Mouse (Mus musculus) neural tube, embryonic 12.5 days (tissue): ENCODE results near the gene Olfr231. TPM values are rescaled to one million over a fixed set of nuclear protein-coding genes. Genes with fewer than 3 reads are reported as not detected.

Experiments used
- ATAC-seq: fragments of 200-750 bp; cut with Nextera tagmentation; 2 replicates; pipeline ENCODE4 v1.8.0; 2017; ENCODE audit warnings: low read depth, mild to moderate bottlenecking, moderate TSS enrichment, moderate library complexity; ENCODE audit not compliant: low FRiP score
- H3K27ac ChIP-seq: fragments of 300-500 bp; sonication (generic); 2 replicates; pipeline ENCODE4 v1.5.1; 2016
- H3K27me3 ChIP-seq: fragments of 300-500 bp; sonication (generic); replicated peaks from 2 replicates; pipeline ENCODE4 v1.6.1; 2016; ENCODE audit warnings: mild to moderate bottlenecking
- H3K36me3 ChIP-seq: fragments of 300-500 bp; sonication (generic); 2 replicates; pipeline ENCODE4 v1.6.1; 2016; ENCODE audit warnings: mild to moderate bottlenecking
- H3K4me1 ChIP-seq: fragments of 300-500 bp; sonication (generic); 2 replicates; pipeline ENCODE4 v1.6.1; 2016
- H3K4me2 ChIP-seq: fragments of 300-500 bp; sonication (generic); replicated peaks from 2 replicates; pipeline ENCODE4 v1.6.1; 2016; ENCODE audit warnings: mild to moderate bottlenecking
- H3K4me3 ChIP-seq: fragments of 300-500 bp; sonication (generic); 2 replicates; pipeline ENCODE4 v1.5.1; 2016
- H3K9ac ChIP-seq: fragments of 300-500 bp; sonication (generic); 2 replicates; pipeline ENCODE4 v1.6.1; 2016; ENCODE audit warnings: mild to moderate bottlenecking
- H3K9me3 ChIP-seq: fragments of 300-500 bp; sonication (generic); 2 replicates; pipeline ENCODE4 v1.6.1; 2016; ENCODE audit warnings: mild to moderate bottlenecking
- WGBS: fragments of 180-500 bp; shearing (Covaris S2); methylation state at CpG from one replicate; pipeline ENCODE4 v1.1.7; 2016; 5-methylcytosine and 5-hydroxymethylcytosine counted together
- polyA plus RNA-seq: library from polyadenylated mRNA; unstranded; fragments of >200 nt; fragmentation: Nextera tagmentation; extraction: Ambion mirVana; gene quantifications from 2 replicates; pipeline ENCODE4 v1.2.1, GENCODE M21; 2016

The Olfr231 gene
- not detected in 2 replicates for polyA plus RNA-seq

DNA sequence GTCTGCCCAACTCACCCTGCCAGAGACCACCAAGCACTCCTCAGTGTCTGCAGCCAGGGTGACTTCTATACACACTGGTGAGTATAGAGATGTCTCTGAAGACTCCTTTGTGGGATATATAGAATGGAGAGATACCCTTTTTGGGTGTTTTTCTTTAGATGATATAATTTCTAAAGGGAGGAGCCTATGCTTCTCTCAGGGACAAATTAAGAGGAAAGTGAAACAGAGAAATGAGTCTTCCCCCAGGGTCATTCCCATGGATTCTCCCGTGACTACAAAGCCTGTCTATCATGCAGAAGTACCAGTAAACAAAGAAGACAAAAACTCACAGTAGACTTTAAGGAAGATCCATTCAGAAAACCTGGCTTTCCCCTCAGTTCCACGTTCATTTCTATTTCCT is at the start of gene Olfr231:
TSS of gene Olfr231 (minus strand) at position 101 of the 400 bp plus-strand sequence.
- Histone ChIP-seq H3K9ac (no peak within 1 kb of the TSS), H3K4me1 (no peaks in the 10 kb centered on the region), H3K27me3 (no peaks in the 10 kb centered on the region), H3K9me3 (no peaks in the 10 kb centered on the region), H3K27ac (no peak within 1 kb of the TSS), H3K4me2 (no peak within 1 kb of the TSS), H3K4me3 (no peak within 1 kb of the TSS), H3K36me3 (no peaks in the 10 kb centered on the region)
- ATAC-seq, result no peak
- 53% methylated on average over 2 of the region's 2 CpGs for WGBS

- Histone ChIP-seq H3K4me1 (no peaks in the 10 kb centered on the region), H3K9ac (no peak overlapping the region), H3K36me3 (no peaks in the 10 kb centered on the region), H3K4me3 (no peak overlapping the region), H3K27me3 (no peaks in the 10 kb centered on the region), H3K9me3 (no peaks in the 10 kb centered on the region), H3K27ac (no peak overlapping the region), H3K4me2 (no peak overlapping the region)
- ATAC-seq, result no peak
Measured at GRCm38 (mm10) chr1:174169024-174169423, 48.1 kb upstream of the Olfr231 start.

DNA sequence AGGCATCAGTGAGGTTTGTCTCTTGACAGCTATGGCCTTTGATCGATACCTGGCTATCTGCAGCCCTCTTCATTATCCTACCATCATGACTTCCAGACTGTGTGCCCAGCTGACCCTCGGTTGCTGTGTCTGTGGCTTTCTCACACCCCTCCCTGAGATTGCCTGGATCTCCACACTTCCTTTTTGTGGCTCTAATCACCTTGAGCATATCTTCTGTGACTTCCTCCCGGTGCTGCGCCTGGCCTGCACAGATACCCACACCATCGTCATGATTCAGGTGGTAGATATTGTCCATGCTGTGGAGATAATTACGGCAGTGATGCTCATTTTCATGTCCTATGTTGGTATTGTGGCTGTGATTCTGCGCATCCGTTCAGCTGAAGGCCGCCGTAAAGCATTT is 38.1 kb upstream of the Olfr231 start:
- WGBS, result 93% methylated on average over 10 of the region's 10 CpGs

GRCm38 (mm10) chr1:174158512-174158911 is 37.5 kb upstream of the Olfr231 start:
- no peak for ATAC-seq
- 88% methylated on average over 1 of the region's 1 CpGs for WGBS
- Histone ChIP-seq H3K27me3 (no peaks in the 10 kb centered on the region), H3K4me2 (no peak overlapping the region), H3K27ac (no peak overlapping the region), H3K9me3 (no peaks in the 10 kb centered on the region), H3K4me3 (no peak overlapping the region), H3K36me3 (no peaks in the 10 kb centered on the region), H3K9ac (no peak overlapping the region), H3K4me1 (no peaks in the 10 kb centered on the region)

More for the DNA sequence above, 38.1 kb upstream of the Olfr231 start:
- no peaks in the 10 kb centered on the region for H3K4me1 ChIP-seq
- no peaks in the 10 kb centered on the region for H3K36me3 ChIP-seq
- H3K9me3 ChIP-seq, result no peaks in the 10 kb centered on the region
- no peak overlapping the region for H3K4me3 ChIP-seq
- no peak overlapping the region for H3K9ac ChIP-seq
- no peaks in the 10 kb centered on the region for H3K27me3 ChIP-seq
- H3K27ac ChIP-seq, result no peak overlapping the region
- ATAC-seq, result no peak
- H3K4me2 ChIP-seq, result no peak overlapping the region

GRCm38 (mm10) chr1:174157622-174158021 is 36.7 kb upstream of the Olfr231 start:
- no peak for ATAC-seq
- Histone ChIP-seq H3K27ac (no peak overlapping the region), H3K4me2 (no peak overlapping the region), H3K9ac (no peak overlapping the region), H3K9me3 (no peaks in the 10 kb centered on the region), H3K4me3 (no peak overlapping the region), H3K36me3 (no peaks in the 10 kb centered on the region), H3K27me3 (no peaks in the 10 kb centered on the region), H3K4me1 (no peaks in the 10 kb centered on the region)
- 92% methylated on average over 3 of the region's 3 CpGs for WGBS

DNA sequence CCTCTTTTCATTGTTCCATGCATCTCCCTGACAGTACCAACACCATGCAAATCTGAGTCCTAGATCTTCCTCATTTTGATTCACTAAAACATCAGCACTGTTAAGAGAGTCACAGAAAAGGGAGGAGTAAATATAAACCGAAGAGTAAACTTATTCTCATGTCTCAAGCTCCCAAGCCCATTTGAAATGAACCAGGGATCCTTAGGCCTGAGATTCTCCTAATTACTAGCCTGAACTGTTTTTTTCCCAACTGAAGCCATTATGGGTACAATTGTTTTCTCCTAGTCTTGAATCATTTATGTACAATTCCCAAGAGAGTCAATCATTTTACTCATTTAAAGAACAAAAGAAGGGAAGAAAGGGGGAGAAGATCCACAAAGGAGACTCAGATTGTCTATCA is 34.4 kb upstream of the Olfr231 start, which contains the start of gene Olfr420:
TSS of gene Olfr420 (plus strand) at position 301 of the 400 bp plus-strand sequence.
- Histone ChIP-seq H3K36me3 (no peaks in the 10 kb centered on the region), H3K4me2 (no peak within 1 kb of the TSS), H3K27me3 (no peaks in the 10 kb centered on the region), H3K9ac (no peak within 1 kb of the TSS), H3K4me3 (no peak within 1 kb of the TSS), H3K4me1 (no peaks in the 10 kb centered on the region), H3K27ac (no peak within 1 kb of the TSS), H3K9me3 (no peaks in the 10 kb centered on the region)
- WGBS, result 86% methylated on average over 1 of the region's 1 CpGs
- no peak for ATAC-seq

DNA sequence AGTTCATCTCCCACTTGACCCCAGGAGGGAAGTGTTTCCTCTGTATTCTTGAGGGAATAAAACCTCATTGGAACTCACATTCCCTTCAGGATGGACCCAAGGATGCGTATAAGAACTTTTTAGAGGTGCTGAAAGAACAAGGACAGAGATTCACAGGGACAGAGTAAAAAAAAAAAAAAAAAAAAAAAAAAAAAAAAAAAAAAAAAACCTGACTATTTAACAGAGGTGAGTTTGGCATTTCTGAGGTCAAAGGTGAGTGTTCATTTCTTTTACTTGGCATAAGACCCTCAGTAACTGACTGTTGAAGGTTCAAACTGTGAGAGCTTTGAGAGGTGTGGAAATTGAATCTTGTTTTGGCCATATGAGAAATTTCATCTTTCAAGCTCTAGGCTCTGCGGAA is 28.3 kb upstream of the Olfr231 start:
- Histone ChIP-seq H3K27ac (no peak overlapping the region), H3K9me3 (no peaks in the 10 kb centered on the region), H3K27me3 (no peaks in the 10 kb centered on the region), H3K4me2 (no peak overlapping the region), H3K9ac (no peak overlapping the region), H3K4me3 (no peak overlapping the region), H3K4me1 (no peaks in the 10 kb centered on the region), H3K36me3 (no peaks in the 10 kb centered on the region)
- 94% methylated on average over 2 of the region's 2 CpGs for WGBS
- ATAC-seq, result no peak

DNA sequence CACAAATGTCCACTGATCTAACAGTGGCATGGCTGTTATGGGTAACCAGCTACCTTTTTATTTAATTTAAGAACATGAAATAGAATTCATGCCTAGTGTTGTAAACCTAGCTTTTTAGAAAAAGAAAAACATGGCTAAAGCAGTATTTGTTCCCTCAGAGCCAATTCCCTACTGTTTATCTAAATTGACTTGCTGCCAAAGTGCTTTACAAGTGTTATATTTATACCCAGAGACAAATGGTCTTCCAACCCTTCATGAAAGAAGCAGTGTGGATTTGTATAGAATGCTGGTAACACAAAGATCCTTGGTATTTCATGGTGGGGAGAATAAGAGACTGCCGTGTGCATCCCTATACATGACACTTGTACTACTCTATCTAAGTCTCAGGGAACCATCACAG is 25.7 kb upstream of the Olfr231 start:
- ATAC-seq, result no peak
- H3K4me3 ChIP-seq, result no peak overlapping the region
- H3K27me3 ChIP-seq, result no peaks in the 10 kb centered on the region
- no peak overlapping the region for H3K4me2 ChIP-seq
- WGBS, result 84% methylated on average over 1 of the region's 1 CpGs
- no peaks in the 10 kb centered on the region for H3K4me1 ChIP-seq
- no peak overlapping the region for H3K27ac ChIP-seq
- H3K9ac ChIP-seq, result no peak overlapping the region
- H3K9me3 ChIP-seq, result no peaks in the 10 kb centered on the region
- H3K36me3 ChIP-seq, result no peaks in the 10 kb centered on the region

DNA sequence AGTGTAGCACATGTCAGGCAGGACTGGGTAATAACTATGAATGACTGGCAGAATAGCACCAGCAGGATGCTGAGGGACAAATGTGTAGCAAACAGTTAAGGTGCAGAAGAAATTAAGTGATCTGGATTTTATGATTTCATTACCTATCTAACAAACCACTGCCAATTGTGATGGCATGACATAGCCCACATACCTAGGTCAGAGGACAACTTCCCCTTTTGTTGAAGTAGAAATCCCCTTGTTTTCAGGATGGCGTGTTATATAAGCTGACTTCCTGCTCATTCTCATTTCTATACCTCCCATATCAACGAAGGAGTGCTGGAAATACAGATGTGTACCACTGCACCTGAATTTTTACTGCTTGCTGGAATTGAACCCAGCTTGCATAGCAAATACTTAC is 20.4 kb upstream of the Olfr231 start:
- no peaks in the 10 kb centered on the region for H3K4me1 ChIP-seq
- WGBS, result 79% methylated on average over 2 of the region's 2 CpGs
- H3K36me3 ChIP-seq, result no peaks in the 10 kb centered on the region
- H3K9me3 ChIP-seq, result no peaks in the 10 kb centered on the region
- no peaks in the 10 kb centered on the region for H3K27me3 ChIP-seq
- H3K4me2 ChIP-seq, result no peak overlapping the region
- no peak overlapping the region for H3K9ac ChIP-seq
- ATAC-seq, result no peak
- no peak overlapping the region for H3K4me3 ChIP-seq
- no peak overlapping the region for H3K27ac ChIP-seq

DNA sequence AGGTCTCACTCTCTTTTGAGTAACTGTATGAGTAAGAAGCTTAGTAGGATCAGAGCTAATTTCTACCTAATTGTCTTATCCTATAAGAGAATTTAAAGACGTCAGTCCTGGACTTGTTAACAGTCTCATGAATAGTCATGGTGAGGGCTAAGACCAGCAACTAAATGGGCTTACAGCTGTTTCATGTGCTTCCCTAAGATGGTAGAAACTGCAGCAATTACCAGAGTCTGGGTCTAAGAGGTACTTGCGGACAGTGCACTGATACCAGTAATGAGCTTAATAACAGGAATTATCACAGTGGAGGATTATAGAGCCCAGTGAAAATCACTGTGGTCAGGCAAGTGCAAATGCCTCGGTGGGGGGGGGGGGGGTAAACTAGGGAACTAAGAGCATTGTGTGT is 11.0 kb upstream of the Olfr231 start:
- ATAC-seq, result no peak
- Histone ChIP-seq H3K27me3 (no peaks in the 10 kb centered on the region), H3K9ac (no peak overlapping the region), H3K4me3 (no peak overlapping the region), H3K27ac (no peak overlapping the region), H3K4me2 (no peak overlapping the region), H3K36me3 (no peaks in the 10 kb centered on the region), H3K9me3 (no peaks in the 10 kb centered on the region), H3K4me1 (no peaks in the 10 kb centered on the region)
- 84% methylated on average over 3 of the region's 3 CpGs for WGBS

DNA sequence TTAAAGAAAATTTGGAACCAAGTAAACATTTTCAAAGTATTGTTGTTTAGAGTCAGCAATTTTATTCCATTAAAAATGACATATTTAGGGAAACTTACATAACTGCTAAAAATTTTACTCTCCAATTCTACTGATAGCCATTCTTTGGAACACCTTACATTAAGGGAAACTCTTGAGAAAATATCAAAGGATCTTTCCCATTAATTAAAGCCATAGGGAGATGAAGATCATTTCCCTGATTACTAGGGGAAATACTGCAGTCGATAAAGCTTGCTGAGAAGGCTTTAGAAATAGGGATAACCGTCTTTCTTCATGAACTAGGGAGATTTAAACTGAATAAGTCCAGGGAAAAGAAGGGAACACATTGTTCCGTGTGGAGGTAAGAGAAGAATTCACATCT is 10.3 kb upstream of the Olfr231 start, which contains the start of gene Olfr424:
TSS of gene Olfr424 (plus strand) at position 301 of the 400 bp plus-strand sequence.
- Histone ChIP-seq H3K9me3 (no peaks in the 10 kb centered on the region), H3K4me1 (no peaks in the 10 kb centered on the region), H3K4me3 (no peak within 1 kb of the TSS), H3K27me3 (no peaks in the 10 kb centered on the region), H3K36me3 (no peaks in the 10 kb centered on the region), H3K27ac (no peak within 1 kb of the TSS), H3K4me2 (no peak within 1 kb of the TSS), H3K9ac (no peak within 1 kb of the TSS)
- WGBS, result 87% methylated on average over 3 of the region's 3 CpGs
- ATAC-seq, result no peak

GRCm38 (mm10) chr1:174103735-174104134 is 17.2 kb downstream of the Olfr231 start:
- ATAC-seq, result no peak
- 67% methylated on average over 2 of the region's 2 CpGs for WGBS
- no peak overlapping the region for H3K4me2 ChIP-seq

DNA sequence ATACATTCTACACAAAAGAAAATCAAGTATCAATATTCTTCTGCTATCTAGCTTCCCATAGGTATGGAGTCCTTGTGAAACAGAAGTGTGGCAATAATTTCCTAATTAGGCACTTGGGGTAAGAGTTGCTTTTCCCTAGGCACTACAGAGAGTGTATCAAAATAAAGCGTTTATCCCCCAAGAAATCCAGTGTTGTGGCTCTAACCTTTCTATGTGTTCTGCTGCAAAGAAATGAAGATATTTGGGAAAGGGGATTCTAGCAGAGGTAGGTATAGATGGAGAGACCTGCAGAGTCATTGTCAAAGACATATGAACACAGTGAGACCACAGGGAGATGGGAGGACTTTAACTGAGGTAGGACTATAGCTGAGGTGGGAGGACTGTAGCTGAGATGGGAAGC is 24.4 kb downstream of the Olfr231 start, which contains the start of gene Olfr427:
TSS of gene Olfr427 (plus strand) at position 301 of the 400 bp plus-strand sequence.
- Histone ChIP-seq H3K9ac (no peak within 1 kb of the TSS), H3K27ac (no peak within 1 kb of the TSS), H3K4me2 (no peak within 1 kb of the TSS), H3K9me3 (no peaks in the 10 kb centered on the region), H3K4me1 (no peaks in the 10 kb centered on the region), H3K4me3 (no peak within 1 kb of the TSS), H3K36me3 (no peaks in the 10 kb centered on the region), H3K27me3 (no peaks in the 10 kb centered on the region)
- 88% methylated on average over 1 of the region's 1 CpGs for whole genome bisulfite sequencing
- ATAC-seq, result no peak

More at GRCm38 (mm10) chr1:174103735-174104134, 17.2 kb downstream of the Olfr231 start:
- H3K27me3 ChIP-seq, result no peaks in the 10 kb centered on the region
- H3K36me3 ChIP-seq, result no peaks in the 10 kb centered on the region
- H3K9ac ChIP-seq, result no peak overlapping the region
- H3K4me1 ChIP-seq, result no peaks in the 10 kb centered on the region
- no peak overlapping the region for H3K4me3 ChIP-seq
- no peak overlapping the region for H3K27ac ChIP-seq
- H3K9me3 ChIP-seq, result no peaks in the 10 kb centered on the region
